Mouse (Mus musculus) heart, postnatal 36 days (tissue): ENCODE measurements around the gene Pde10a. TPM values are rescaled to one million over a fixed set of nuclear protein-coding genes. Genes with fewer than 3 reads are reported as not detected.
A peak's percentile ranks its signal among the peaks of the same experiment; 100 is the strongest.

Source experiments
- DNase-seq, 2 experiments: peaks; one replicate each; pipeline ENCODE4 v3.0.0; 2021 to 2022
- intact Hi-C: fragments of 180-260 bp; cut with DNase I; formaldehyde crosslinking; loops from one replicate; pipeline ENCODE4 v1.15.1; 2025
- total RNA-seq, 2 experiments: library from RNA; stranded (reverse); gene quantifications; 2 replicates each; pipeline ENCODE4 v1.2.3; 2021

Gene Pde10a
- total RNA-seq, 2 experiments from 2014 or later, result 2.7 to 3.5 TPM

- DNase-seq, result peak; percentile 75 to 81
- intact Hi-C loops, result loop anchor here (1.0 to 5.0 kb wide), 3 partner anchors 16 to 68 kb away; no protein-coding TSS in a partner anchor
Measured at GRCm38 (mm10) chr17:8524387-8525165, 596 bp upstream of the Pde10a start.

- DNase-seq, result no peak
- intact Hi-C loops, result loop anchor here (5.0 kb wide), 1 partner anchor 66 kb away; no protein-coding TSS in a partner anchor
Measured at GRCm38 (mm10) chr17:8525971-8526740, 984 bp downstream of the Pde10a start.

- intact Hi-C loops, result loop anchor here (5.0 kb wide), 1 partner anchor 65 kb away; no protein-coding TSS in a partner anchor
Measured at GRCm38 (mm10) chr17:8526815-8527261, 1.7 kb downstream of the Pde10a start.

GRCm38 (mm10) chr17:8528641-8529040 lies 3.5 kb downstream of the Pde10a start:
- no peak for DNase-seq
- intact Hi-C loops, result loop anchor here (5.0 kb wide), 1 partner anchor 64 kb away; no protein-coding TSS in a partner anchor

More at GRCm38 (mm10) chr17:8526815-8527261, 1.7 kb downstream of the Pde10a start:
- no peak for DNase-seq

GRCm38 (mm10) chr17:8532609-8533008 lies 7.4 kb downstream of the Pde10a start:
- no peak for DNase-seq
- intact Hi-C loops, result no loop called here

- DNase-seq, result no peak
- intact Hi-C loops, result no loop called here
Measured at GRCm38 (mm10) chr17:8533828-8534227, 8.7 kb downstream of the Pde10a start.

- DNase-seq, result no peak
- intact Hi-C loops, result no loop called here
Measured at GRCm38 (mm10) chr17:8536522-8536921, 11.3 kb downstream of the Pde10a start.

GRCm38 (mm10) chr17:8538102-8538501 lies 12.9 kb downstream of the Pde10a start:
- intact Hi-C loops, result no loop called here
- no peak for DNase-seq

GRCm38 (mm10) chr17:8541974-8542538 lies 16.9 kb downstream of the Pde10a start:
- no peak for DNase-seq
- intact Hi-C loops, result no loop called here

GRCm38 (mm10) chr17:8546366-8546765 lies 21.2 kb downstream of the Pde10a start:
- intact Hi-C loops, result no loop called here
- no peak for DNase-seq

- intact Hi-C loops, result no loop called here
- no peak for DNase-seq
Measured at GRCm38 (mm10) chr17:8548733-8549132, 23.6 kb downstream of the Pde10a start.

GRCm38 (mm10) chr17:8551641-8552040 lies 26.5 kb downstream of the Pde10a start:
- intact Hi-C loops, result no loop called here
- DNase-seq, result no peak

GRCm38 (mm10) chr17:8552346-8553035 lies 27.3 kb downstream of the Pde10a start:
- no peak for DNase-seq

GRCm38 (mm10) chr17:8553601-8554000 lies 28.4 kb downstream of the Pde10a start:
- no peak for DNase-seq
- intact Hi-C loops, result no loop called here

More at GRCm38 (mm10) chr17:8552346-8553035, 27.3 kb downstream of the Pde10a start:
- intact Hi-C loops, result no loop called here

- intact Hi-C loops, result no loop called here
- no peak for DNase-seq
Measured at GRCm38 (mm10) chr17:8554219-8554618, 29.0 kb downstream of the Pde10a start.

GRCm38 (mm10) chr17:8555785-8556184 lies 30.6 kb downstream of the Pde10a start:
- no peak for DNase-seq
- intact Hi-C loops, result no loop called here

- intact Hi-C loops, result no loop called here
- DNase-seq, result no peak
Measured at GRCm38 (mm10) chr17:8556223-8556622, 31.1 kb downstream of the Pde10a start.

GRCm38 (mm10) chr17:8557926-8558325 lies 32.8 kb downstream of the Pde10a start:
- intact Hi-C loops, result no loop called here
- no peak for DNase-seq

GRCm38 (mm10) chr17:8562101-8562885 lies 37.1 kb downstream of the Pde10a start:
- intact Hi-C loops, result no loop called here
- no peak for DNase-seq

GRCm38 (mm10) chr17:8562886-8563280 lies 37.7 kb downstream of the Pde10a start:
- intact Hi-C loops, result no loop called here
- no peak for DNase-seq
